Mouse (Mus musculus) erythroblast, embryonic 14.5 days (primary cell): ENCODE data around the gene Lrp2.

ENCODE experiments used
- GATA1 ChIP-seq: IDR thresholded peaks from 2 replicates; pipeline ENCODE4 v1.6.1; 2012; ENCODE audit warnings: low read length, inconsistent platforms, mixed read lengths
- TAL1 ChIP-seq: IDR thresholded peaks from 3 replicates; pipeline ENCODE4 v1.6.1; 2012; ENCODE audit warnings: low read length, inconsistent platforms, mixed read lengths

DNA sequence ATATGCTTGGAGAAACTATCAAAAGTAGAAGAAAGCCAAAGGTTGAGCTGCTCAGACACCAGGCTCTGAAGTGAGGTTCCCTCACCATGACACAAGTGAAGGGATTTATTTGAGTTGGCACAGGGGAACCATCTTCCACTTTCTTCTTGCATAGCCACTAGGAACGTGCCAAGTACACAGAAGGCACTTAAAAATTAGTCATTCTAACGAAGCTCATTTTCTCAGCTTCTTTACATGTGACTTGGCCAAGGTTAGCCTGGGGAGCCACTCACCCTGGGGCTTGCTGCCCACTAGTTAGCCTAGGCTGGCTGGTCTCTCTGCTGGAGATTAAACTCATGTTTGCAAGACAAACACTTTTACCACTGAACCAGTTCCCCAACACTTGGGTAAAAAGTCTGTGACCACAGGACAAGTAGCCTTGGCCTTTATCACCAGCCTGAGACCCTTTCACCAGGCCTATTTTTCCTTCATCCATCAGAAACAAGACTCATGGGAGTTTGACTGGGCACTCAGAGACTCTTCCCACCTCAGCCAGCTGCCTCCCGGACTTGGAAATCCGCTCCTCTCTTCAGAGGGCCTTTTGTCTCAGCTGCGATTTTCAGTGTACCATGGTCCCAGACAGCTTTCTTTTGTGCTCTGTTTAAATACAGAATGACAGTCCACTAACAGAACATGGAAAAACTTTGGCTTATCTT, 12.7 kb downstream of the Lrp2 start:
- TF ChIP-seq GATA1 (no peak), TAL1 (no peak)
